Mouse (Mus musculus): ENCODE results near the gene Nploc4. TPM values are rescaled to one million over a fixed set of nuclear protein-coding genes. Genes with fewer than 3 reads are reported as not detected.
"Not testable (repeated sequence)": the region's sequence is repeated elsewhere in the genome, so short reads cannot be mapped to it uniquely, and the experiment has no call there.

The Nploc4 gene
- polyA plus RNA-seq, 1 experiment from 2014 or later = 52.9 TPM

GRCm38 (mm10) chr11:120349986-120350702, 87.4 kb downstream of the Nploc4 start:
- Histone ChIP-seq H3K9me3 (no peaks in the 10 kb centered on the region), H3K4me1 (peaks cover 37% of the 10 kb centered on the region), H3K9ac (peak overlapping the region; percentile 100), H3K27ac (peak overlapping the region; percentile 100), H3K27me3 (no peaks in the 10 kb centered on the region), H3K4me2 (replicated peaks) (peak overlapping the region; percentile 92), H3K36me3 (peaks cover 12% of the 10 kb centered on the region), H3K4me3 (peak overlapping the region; percentile 100)
- peak; percentile 73 for ATAC-seq (ENCODE audit: insufficient number of reproducible peaks, insufficient read depth, low FRiP score, low TSS enrichment)
- WGBS = 1% methylated on average over 68 of the region's 68 CpGs

GRCm38 (mm10) chr11:120349371-120349985, 88.0 kb downstream of the Nploc4 start:
- Histone ChIP-seq H3K4me1 (peaks cover 34% of the 10 kb centered on the region), H3K9ac (peak overlapping the region; percentile 100), H3K27ac (peak overlapping the region; percentile 100), H3K36me3 (peaks cover 16% of the 10 kb centered on the region), H3K27me3 (no peaks in the 10 kb centered on the region), H3K4me3 (peak overlapping the region; percentile 100), H3K9me3 (no peaks in the 10 kb centered on the region), H3K4me2 (replicated peaks) (peak overlapping the region; percentile 92)
- ATAC-seq (ENCODE audit: insufficient number of reproducible peaks, insufficient read depth, low FRiP score, low TSS enrichment) = 0 out of 2 replicates have a peak, but pooled peaks have one; percentile 3
- WGBS = under 1% methylated on average over 16 of the region's 16 CpGs

GRCm38 (mm10) chr11:120348684-120349370, 88.7 kb downstream of the Nploc4 start:
- Histone ChIP-seq H3K4me3 (peak overlapping the region; percentile 100), H3K4me2 (replicated peaks) (peak overlapping the region; percentile 92), H3K27me3 (no peaks in the 10 kb centered on the region), H3K36me3 (peaks cover 16% of the 10 kb centered on the region), H3K27ac (peak overlapping the region; percentile 100), H3K4me1 (peaks cover 34% of the 10 kb centered on the region), H3K9me3 (no peaks in the 10 kb centered on the region), H3K9ac (peak overlapping the region; percentile 100)
- 11% methylated on average over 50 of the region's 53 CpGs for WGBS
- ATAC-seq (ENCODE audit: insufficient number of reproducible peaks, insufficient read depth, low FRiP score, low TSS enrichment) = peak; percentile 18; the same call in 1 of the 2 replicates

- Histone ChIP-seq H3K4me3 (peak within 1 kb of the TSS; percentile 100), H3K27ac (peak within 1 kb of the TSS; percentile 100), H3K9ac (peak within 1 kb of the TSS; percentile 100), H3K36me3 (peaks cover 16% of the 10 kb centered on the region), H3K4me2 (replicated peaks) (peak within 1 kb of the TSS; percentile 92), H3K27me3 (no peaks in the 10 kb centered on the region), H3K4me1 (peaks cover 29% of the 10 kb centered on the region), H3K9me3 (no peaks in the 10 kb centered on the region)
- peak; percentile 70; the same call in 1 of the 2 replicates for ATAC-seq (ENCODE audit: insufficient number of reproducible peaks, insufficient read depth, low FRiP score, low TSS enrichment)
- under 1% methylated on average over 101 of the region's 103 CpGs for WGBS
Observed at GRCm38 (mm10) chr11:120347791-120348683, 89.5 kb downstream of the Nploc4 start, which contains the start of gene Actg1. TSS of gene Actg1 (minus strand) at chr11:120348542.

GRCm38 (mm10) chr11:120347301-120347700, 90.2 kb downstream of the Nploc4 start:
- H3K9ac ChIP-seq = peak overlapping the region; percentile 100
- H3K4me3 ChIP-seq = peak overlapping the region; percentile 100
- H3K27ac ChIP-seq = peak overlapping the region; percentile 100
- H3K4me1 ChIP-seq = peaks cover 24% of the 10 kb centered on the region
- 6% methylated on average over 10 of the region's 10 CpGs for WGBS
- H3K36me3 ChIP-seq = peaks cover 16% of the 10 kb centered on the region
- ATAC-seq (ENCODE audit: insufficient number of reproducible peaks, insufficient read depth, low FRiP score, low TSS enrichment) = no peak
- H3K4me2 ChIP-seq (replicated peaks) = peak overlapping the region; percentile 81
- no peaks in the 10 kb centered on the region for H3K27me3 ChIP-seq
- no peaks in the 10 kb centered on the region for H3K9me3 ChIP-seq

- Histone ChIP-seq H3K36me3 (peaks cover 16% of the 10 kb centered on the region), H3K27ac (0 out of 2 replicates have a peak overlapping the region, but pooled peaks have one; percentile 12), H3K9ac (peak overlapping the region; percentile 68), H3K4me3 (peak overlapping the region; percentile 49), H3K4me2 (replicated peaks) (peak overlapping the region; percentile 78), H3K4me1 (peaks cover 19% of the 10 kb centered on the region)
- not testable (repeated sequence) for ATAC-seq (ENCODE audit: insufficient number of reproducible peaks, insufficient read depth, low FRiP score, low TSS enrichment); H3K27me3 ChIP-seq; H3K9me3 ChIP-seq
- 63% methylated on average over 11 of the region's 13 CpGs for WGBS
Observed at GRCm38 (mm10) chr11:120346383-120347034, 91.0 kb downstream of the Nploc4 start.

- Histone ChIP-seq H3K4me1 (peaks cover 9% of the 10 kb centered on the region), H3K4me2 (replicated peaks) (peak overlapping the region; percentile 45), H3K27me3 (no peaks in the 10 kb centered on the region), H3K36me3 (peaks cover 16% of the 10 kb centered on the region), H3K27ac (0 out of 2 replicates have a peak overlapping the region, but pooled peaks have one; percentile 9), H3K4me3 (peak overlapping the region; percentile 23), H3K9me3 (no peaks in the 10 kb centered on the region), H3K9ac (0 out of 2 replicates have a peak overlapping the region, but pooled peaks have one; percentile 38)
- 22% methylated on average over 1 of the region's 1 CpGs for WGBS
- ATAC-seq (ENCODE audit: insufficient number of reproducible peaks, insufficient read depth, low FRiP score, low TSS enrichment) = no peak
Observed at GRCm38 (mm10) chr11:120345067-120345681, 92.3 kb downstream of the Nploc4 start.

- no peak overlapping the region; the same call in 1 of the 2 replicates for H3K4me2 ChIP-seq (replicated peaks)
- H3K4me3 ChIP-seq = no peak overlapping the region
- H3K27ac ChIP-seq = 0 out of 2 replicates have a peak overlapping the region, but pooled peaks have one; percentile 54
Observed at GRCm38 (mm10) chr11:120344310-120344920, 93.1 kb downstream of the Nploc4 start.

GRCm38 (mm10) chr11:120343519-120344309, 93.8 kb downstream of the Nploc4 start:
- Histone ChIP-seq H3K4me1 (peaks cover 6% of the 10 kb centered on the region), H3K27ac (peak overlapping the region; percentile 54; the same call in 1 of the 2 replicates), H3K27me3 (no peaks in the 10 kb centered on the region), H3K4me3 (no peak overlapping the region), H3K9ac (no peak overlapping the region), H3K36me3 (peaks cover 16% of the 10 kb centered on the region), H3K4me2 (replicated peaks) (no peak overlapping the region), H3K9me3 (no peaks in the 10 kb centered on the region)
- WGBS = 71% methylated on average over 5 of the region's 5 CpGs
- ATAC-seq (ENCODE audit: insufficient number of reproducible peaks, insufficient read depth, low FRiP score, low TSS enrichment) = no peak

More at GRCm38 (mm10) chr11:120344310-120344920, 93.1 kb downstream of the Nploc4 start:
- Histone ChIP-seq H3K9ac (no peak overlapping the region), H3K36me3 (peaks cover 16% of the 10 kb centered on the region), H3K4me1 (peaks cover 7% of the 10 kb centered on the region), H3K9me3 (no peaks in the 10 kb centered on the region), H3K27me3 (no peaks in the 10 kb centered on the region)
- ATAC-seq (ENCODE audit: insufficient number of reproducible peaks, insufficient read depth, low FRiP score, low TSS enrichment) = no peak
- 49% methylated on average over 5 of the region's 5 CpGs for WGBS

Data from embryonic facial prominence, embryonic 12.5 days (tissue).